Mouse (Mus musculus) mature B cell (primary cell): Measurements from ENCODE around the gene Ccl11.

Experiments
- in situ Hi-C: fragments of 300-500 bp; cut with MboI; formaldehyde crosslinking; loops from 2 replicates; pipeline ENCODE4 v1.14.3; 2019

Ccl11 gene

GRCm38 (mm10) chr11:82053849-82054248 lies 3.8 kb upstream of the Ccl11 start:
- in situ Hi-C loops, result no loop called here

- in situ Hi-C loops, result no loop called here
These were observed 4.6 kb downstream of the Ccl11 start for GRCm38 (mm10) chr11:82062226-82062625.

DNA sequence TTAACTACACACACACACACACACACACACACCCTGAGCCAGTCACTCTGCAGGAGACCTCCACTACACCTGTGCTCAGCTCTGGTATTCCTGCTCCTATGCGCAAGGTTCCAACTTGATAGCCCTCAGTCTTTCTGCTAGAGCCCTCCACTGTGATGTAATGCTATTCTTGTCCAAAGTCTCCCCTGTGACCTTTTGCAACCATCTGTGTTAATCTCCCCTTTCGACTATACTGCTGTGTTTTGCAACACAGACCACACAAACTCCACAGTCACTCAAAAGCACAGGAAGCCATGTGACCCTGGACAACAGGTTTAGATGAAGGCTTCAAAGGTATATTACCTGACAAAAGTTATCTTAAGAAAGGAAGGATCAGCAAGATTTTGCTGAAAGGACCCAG lies 5.8 kb downstream of the Ccl11 start:
- in situ Hi-C loops, result no loop called here

DNA sequence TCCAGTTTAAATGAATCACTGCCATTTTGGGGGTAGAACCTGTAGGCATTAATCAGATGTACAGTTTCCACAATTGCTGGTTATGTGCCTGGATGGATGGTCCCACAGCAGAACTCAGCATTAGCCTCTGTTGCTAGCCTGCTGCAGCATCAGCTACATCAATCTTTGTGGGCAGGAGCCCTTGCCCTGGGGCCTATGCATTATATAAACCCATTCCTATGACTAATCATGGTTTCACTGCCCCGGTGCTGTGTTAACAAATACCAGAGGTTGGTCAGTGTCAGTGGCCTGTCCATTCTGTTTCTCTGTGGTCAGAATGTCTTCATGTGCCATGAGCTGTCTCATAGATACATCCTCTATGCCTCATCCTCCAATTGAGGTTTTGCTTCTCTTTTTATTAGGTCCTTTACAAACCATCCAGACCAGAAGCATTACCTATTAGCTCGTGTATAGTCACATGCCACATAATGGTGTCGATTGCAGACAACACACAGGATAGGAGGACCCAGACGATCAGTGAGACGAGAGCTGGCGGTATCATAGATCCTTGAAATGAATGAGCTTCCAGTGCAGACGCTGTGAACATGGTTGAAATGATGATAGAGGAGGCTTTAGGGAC lies 9.4 kb downstream of the Ccl11 start:
- in situ Hi-C loops, result no loop called here

DNA sequence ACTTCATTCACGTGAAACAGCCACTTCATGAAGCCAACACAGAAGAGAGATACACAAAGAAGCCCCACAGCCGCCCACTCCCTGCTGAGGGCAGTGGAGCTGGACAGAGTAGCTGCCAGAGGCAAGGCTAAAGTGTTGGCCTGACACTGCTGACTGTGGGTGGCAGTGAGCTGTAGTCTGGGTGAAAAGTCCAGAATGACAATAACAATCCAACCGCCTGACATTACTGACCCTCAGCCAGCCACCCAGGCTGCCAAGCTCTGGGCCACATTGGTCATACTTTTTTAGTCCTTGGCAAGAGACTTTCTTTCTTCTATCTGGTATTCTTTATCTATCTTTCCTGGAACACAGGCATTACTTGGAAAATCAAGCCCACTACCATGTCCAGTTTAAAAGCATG lies 13.5 kb downstream of the Ccl11 start:
- in situ Hi-C loops, result no loop called here

DNA sequence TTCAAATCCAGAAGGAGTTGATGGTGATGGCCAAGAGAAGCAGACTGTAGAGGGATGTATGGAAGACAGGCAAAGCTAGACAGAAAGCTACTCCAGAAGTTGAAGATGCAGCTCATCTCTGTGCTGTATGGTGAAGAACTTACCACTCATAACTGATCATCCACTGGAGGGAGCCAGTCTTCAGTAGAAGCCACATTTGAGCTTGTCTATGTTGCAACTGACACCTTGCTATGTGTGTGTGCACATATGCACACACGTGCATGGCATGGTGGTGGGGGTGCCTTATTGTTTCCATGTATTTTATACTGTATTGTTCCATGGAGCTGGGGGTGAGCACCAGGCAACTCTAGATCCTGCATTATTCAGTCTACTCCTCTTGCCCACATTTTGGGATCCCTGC lies 14.8 kb downstream of the Ccl11 start:
- in situ Hi-C loops, result no loop called here

GRCm38 (mm10) chr11:82072984-82073383 lies 15.4 kb downstream of the Ccl11 start:
- in situ Hi-C loops, result no loop called here

- in situ Hi-C loops, result no loop called here
These were observed 16.1 kb downstream of the Ccl11 start for GRCm38 (mm10) chr11:82073686-82074085.

DNA sequence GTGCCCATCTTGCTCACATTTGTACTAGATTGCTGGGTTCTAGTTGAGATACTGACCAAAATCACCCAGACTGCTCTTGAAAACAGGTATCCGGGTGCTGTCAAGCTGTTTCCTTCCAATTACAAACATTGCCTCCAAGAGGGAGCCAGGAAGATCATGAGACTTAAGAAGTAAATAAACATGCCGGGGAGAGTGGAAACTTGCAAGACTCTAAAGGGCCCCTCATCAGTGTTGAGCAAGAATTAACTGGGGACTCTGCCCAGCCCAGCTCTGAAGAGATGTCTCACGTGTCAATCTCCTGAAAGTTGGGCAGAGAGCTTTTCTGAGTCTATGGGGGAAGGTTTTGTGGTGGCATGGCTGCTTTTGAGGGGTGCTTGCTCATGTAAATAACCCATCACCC lies 19.4 kb downstream of the Ccl11 start:
- in situ Hi-C loops, result no loop called here

DNA sequence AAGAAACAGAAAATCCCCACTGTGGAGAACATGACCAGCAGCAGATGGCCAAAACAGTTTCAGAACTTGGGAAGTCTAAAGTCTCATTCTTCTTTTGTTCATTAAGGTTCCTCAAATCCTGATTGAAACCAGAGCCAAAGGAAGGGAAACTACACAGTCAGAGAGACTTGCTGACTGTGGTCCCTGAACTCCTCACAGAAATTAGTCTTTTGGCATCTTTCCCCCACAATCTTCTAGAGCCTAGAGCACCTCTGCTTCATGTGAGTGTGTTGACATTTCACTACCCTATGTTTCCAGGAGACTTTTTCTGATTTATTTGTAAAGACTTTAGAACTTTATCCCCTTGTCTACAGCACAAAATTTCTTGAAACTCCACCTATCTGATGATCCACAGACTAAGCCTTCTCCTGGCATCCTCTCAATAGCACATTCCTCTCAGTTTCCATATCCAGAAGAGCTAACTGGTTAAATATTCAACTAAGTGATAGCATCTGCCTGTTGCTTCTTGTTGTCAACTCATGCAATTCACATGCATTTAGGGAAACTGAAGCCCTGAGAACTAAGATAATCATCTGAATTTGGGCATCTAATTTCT lies 20.6 kb downstream of the Ccl11 start:
- in situ Hi-C loops, result no loop called here

GRCm38 (mm10) chr11:82080865-82081264 lies 23.2 kb downstream of the Ccl11 start:
- in situ Hi-C loops, result no loop called here

DNA sequence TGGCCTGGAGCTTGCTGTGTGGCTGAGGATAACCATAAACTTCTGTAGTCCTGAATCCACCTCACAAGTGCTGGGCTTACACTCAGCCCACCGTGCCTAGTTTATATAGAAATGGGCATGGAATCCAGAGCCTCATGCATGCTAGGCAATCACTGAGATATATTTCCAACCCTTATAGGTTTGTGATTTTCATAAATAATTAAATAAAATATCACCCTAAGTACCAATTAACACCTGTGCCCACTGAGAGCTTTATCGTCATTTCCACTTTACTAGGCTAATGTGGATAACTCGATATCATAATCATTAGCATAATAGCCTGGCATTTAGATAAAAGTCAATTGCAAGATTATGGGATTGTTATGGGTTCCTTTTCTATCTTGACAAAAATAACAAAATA lies 26.7 kb downstream of the Ccl11 start:
- in situ Hi-C loops, result no loop called here

- in situ Hi-C loops, result no loop called here
These were observed 42.1 kb downstream of the Ccl11 start for GRCm38 (mm10) chr11:82099511-82100323.

DNA sequence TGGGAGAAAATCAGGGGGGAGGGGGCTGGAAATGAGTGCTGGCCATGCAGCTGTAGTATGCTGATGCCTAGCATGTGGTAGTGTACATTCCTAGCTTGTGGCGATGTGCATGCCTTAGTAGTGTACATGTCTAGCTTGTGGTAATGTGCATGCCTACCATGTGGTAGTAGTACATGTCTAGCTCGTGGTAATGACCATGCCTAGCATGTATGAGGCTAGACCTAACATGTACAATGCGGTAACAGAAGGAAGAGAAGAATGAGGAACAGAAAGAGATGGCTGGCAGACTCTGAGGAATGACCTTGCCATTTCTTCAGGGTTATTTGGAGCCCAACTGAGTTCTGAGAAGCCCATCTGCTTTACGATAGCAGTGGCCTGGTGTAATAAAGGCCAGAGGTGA lies 43.5 kb downstream of the Ccl11 start:
- in situ Hi-C loops, result no loop called here

DNA sequence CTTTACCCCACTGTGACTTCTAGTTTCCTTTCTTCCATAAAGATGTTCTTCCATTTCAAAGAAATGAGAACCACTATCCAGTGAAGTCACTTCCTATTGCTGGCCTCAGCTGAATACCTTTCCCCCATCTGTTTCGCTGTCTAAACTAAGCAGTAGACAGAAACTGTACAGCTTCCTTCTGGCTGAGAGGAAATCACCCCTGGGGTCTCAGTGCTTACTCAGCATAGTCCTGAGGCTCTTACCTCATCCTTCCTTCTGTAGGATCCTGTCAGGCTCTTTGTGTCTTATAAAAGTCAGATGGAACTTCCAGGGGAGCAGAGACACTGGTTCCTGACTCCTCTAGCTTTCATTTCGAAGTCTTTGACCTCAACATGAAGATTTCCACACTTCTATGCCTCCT lies 43.9 kb downstream of the Ccl11 start, which contains the start of gene Ccl12:
TSS of gene Ccl12 (plus strand) at position 317 of the 400 bp plus-strand sequence.
- in situ Hi-C loops, result no loop called here

DNA sequence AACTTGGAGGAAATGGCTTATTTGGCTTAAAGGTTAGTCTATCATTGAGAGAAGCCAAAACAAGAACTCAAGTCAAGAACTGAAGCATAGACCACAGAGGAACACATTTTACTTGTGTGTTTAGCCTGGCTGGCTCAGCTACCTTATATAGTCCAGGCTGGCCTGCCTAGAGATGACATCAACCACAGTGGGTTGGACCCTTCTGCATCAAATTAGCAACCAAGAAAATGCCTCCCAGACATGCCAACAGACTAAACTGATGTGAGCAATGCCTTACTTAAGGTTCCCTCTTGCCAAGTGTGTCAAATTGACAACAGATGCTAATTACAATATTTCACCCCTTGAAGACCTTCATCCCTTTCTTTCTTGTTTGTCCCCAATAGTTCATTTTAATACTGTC lies 52.0 kb downstream of the Ccl11 start:
- in situ Hi-C loops, result no loop called here

- in situ Hi-C loops, result no loop called here
These were observed 53.0 kb downstream of the Ccl11 start for GRCm38 (mm10) chr11:82110372-82111248.
